Mouse (Mus musculus): Measurements from ENCODE around the gene Rpl13a.

DNA sequence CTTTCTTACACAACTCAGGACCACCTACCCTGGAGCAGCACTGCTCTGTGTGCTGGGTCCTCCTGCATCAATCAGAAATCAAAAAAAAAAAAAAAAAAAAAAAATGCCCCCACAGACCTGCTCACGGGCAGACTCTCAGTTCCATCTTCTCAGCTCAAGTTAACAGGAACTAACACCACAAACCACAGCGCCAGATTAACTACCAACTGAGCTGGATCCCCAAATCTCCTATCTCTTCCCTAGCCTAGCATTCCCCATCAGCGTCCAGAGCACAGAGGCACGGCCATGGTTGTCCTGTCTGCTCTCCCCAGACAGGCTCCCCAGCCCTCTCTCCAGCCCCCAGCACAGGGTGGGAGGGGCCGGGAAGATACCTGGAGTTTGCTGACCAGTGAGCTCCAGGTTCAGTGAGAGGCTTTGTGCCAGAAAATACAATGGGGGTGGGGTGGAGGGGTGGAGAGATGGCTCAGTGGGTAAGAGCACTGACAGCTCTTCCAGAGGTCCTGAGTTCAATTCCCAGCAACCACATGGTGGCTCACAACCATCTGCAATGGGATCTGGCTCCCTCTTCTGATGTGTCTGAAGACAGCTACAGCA lies 21.4 kb downstream of the Rpl13a start:
- TF ChIP-seq CTCF (IDR thresholded peaks at IDR 0.05; ENCODE audit: insufficient read depth, low read length) (no peak), POLR2A (IDR thresholded peaks at IDR 0.05; ENCODE audit: borderline replicate concordance, extremely low read depth, low read depth, low read length) (no peak)

Data from lung, adult 2 months (tissue).